Mouse (Mus musculus) kidney, postnatal 0 days (tissue): ENCODE results near the gene E330021D16Rik. TPM values are rescaled to one million over a fixed set of nuclear protein-coding genes. Genes with fewer than 3 reads are reported as not detected.
A peak's percentile ranks its signal among the peaks of the same experiment; 100 is the strongest.

ENCODE experiments used
- ATAC-seq: fragments of 200-750 bp; cut with Nextera tagmentation; replicated peaks from 2 replicates; pipeline ENCODE4 v1.8.0; 2017; ENCODE audit warnings: low read depth, moderate number of reproducible peaks, moderate TSS enrichment, moderate library complexity; ENCODE audit not compliant: low FRiP score
- DNase-seq: peaks from one replicate; pipeline ENCODE4 v3.0.0-alpha.2; 2016; ENCODE audit warnings: low spot score
- H3K27ac ChIP-seq: fragments of 300-500 bp; sonication (generic); 2 replicates; pipeline ENCODE4 v1.5.1; 2014; ENCODE audit warnings: mild to moderate bottlenecking
- H3K27me3 ChIP-seq: fragments of 300-500 bp; sonication (generic); 2 replicates; pipeline ENCODE4 v1.6.1; 2014; ENCODE audit warnings: low read length, mixed read lengths; ENCODE audit not compliant: insufficient read depth
- H3K36me3 ChIP-seq: fragments of 300-500 bp; sonication (generic); 2 replicates; pipeline ENCODE4 v1.6.1; 2014; ENCODE audit warnings: low read length, mixed read lengths; ENCODE audit not compliant: insufficient read depth
- H3K4me1 ChIP-seq: fragments of 300-500 bp; sonication (generic); replicated peaks from 2 replicates; pipeline ENCODE4 v1.6.1; 2014; ENCODE audit warnings: antibody characterized with exemption, low read length, mixed read lengths; ENCODE audit not compliant: insufficient read depth
- H3K4me2 ChIP-seq: fragments of 300-500 bp; sonication (generic); 2 replicates; pipeline ENCODE4 v1.6.1; 2014; ENCODE audit warnings: mild to moderate bottlenecking, low read length, moderate library complexity, mixed read lengths
- H3K4me3 ChIP-seq: fragments of 300-500 bp; sonication (generic); replicated peaks from 2 replicates; pipeline ENCODE4 v1.5.1; 2014; ENCODE audit warnings: low read depth, low read length
- H3K9ac ChIP-seq: fragments of 300-500 bp; sonication (generic); 2 replicates; pipeline ENCODE4 v1.6.1; 2014; ENCODE audit warnings: low read depth, low read length
- H3K9me3 ChIP-seq: fragments of 300-500 bp; sonication (generic); replicated peaks from 2 replicates; pipeline ENCODE4 v1.6.1; 2016; ENCODE audit warnings: low read length, inconsistent platforms, mixed read lengths
- CTCF ChIP-seq: IDR thresholded peaks from 2 replicates; pipeline ENCODE4 v1.5.1; 2016; ENCODE audit warnings: antibody characterized with exemption, low read depth, mild to moderate bottlenecking, moderate library complexity
- WGBS: fragments of 180-500 bp; shearing (Covaris S2); extraction: QIAGEN DNeasy Blood & Tissue Kit; methylation state at CpG from one replicate; pipeline ENCODE4 v1.1.7; 2014; 5-methylcytosine and 5-hydroxymethylcytosine counted together
- polyA plus RNA-seq: library from polyadenylated mRNA; unstranded; fragments of >200 nt; fragmentation: Nextera tagmentation; extraction: Ambion mirVana; gene quantifications from 2 replicates; pipeline ENCODE4 v1.2.1, GENCODE M21; 2015

E330021D16Rik gene
- polyA plus RNA-seq, 1 experiment from 2014 or later: 4.2 TPM

DNA sequence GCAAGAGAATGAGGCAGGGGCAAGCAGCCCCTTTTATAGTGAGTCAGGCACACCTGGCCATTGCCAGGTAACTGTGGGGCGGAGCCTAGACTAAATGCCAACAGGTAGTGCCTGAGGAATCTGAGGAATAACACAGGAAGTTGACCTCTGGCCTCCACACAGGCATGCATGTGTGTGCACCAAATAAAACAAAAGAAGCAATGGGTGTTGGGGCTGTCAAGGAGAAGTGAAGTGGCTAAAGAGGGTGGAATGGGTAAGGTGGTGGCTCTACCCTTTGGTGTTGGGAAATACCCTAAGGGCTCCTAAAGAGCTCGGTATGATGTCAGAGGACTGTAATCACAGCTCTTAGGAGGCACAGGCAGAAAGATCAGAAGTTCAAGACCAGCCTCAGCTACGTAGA lies 32.2 kb downstream of the E330021D16Rik start:
- TF ChIP-seq CTCF: no peak
- Histone ChIP-seq H3K9me3 (no peaks in the 10 kb centered on the region), H3K36me3 (no peaks in the 10 kb centered on the region), H3K4me2 (no peak overlapping the region), H3K4me3 (no peak overlapping the region), H3K27ac (no peak overlapping the region), H3K9ac (no peak overlapping the region), H3K27me3 (no peaks in the 10 kb centered on the region), H3K4me1 (no peaks in the 10 kb centered on the region)
- ATAC-seq: no peak
- WGBS: 86% methylated on average over 3 of the region's 3 CpGs
- no peak for DNase-seq

DNA sequence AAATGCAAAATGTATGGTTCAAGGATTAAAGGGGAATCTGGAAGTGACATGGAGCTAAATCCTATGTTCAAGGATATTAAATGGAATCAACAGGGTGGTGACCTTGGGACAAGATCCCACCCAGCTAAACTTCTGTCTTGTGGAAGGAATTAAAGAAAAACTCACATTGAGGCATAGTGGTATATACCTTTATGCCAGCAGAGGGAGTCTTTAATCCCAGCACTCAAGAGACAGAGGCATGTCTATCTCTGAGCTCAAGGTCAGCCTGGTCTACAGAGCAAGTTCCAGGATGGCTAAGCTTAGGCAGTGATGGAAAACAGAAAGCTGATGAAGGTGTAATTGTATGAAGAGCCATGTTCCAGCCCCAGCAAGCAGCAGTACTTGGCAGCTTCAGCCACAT lies 39.3 kb downstream of the E330021D16Rik start:
- Histone ChIP-seq H3K4me1 (no peaks in the 10 kb centered on the region), H3K9me3 (no peaks in the 10 kb centered on the region), H3K36me3 (no peaks in the 10 kb centered on the region), H3K9ac (no peak overlapping the region), H3K27me3 (no peaks in the 10 kb centered on the region), H3K27ac (no peak overlapping the region), H3K4me3 (no peak overlapping the region), H3K4me2 (no peak overlapping the region)
- no peak for DNase-seq
- peak; percentile 17; the same call in 1 of the 2 replicates for TF ChIP-seq CTCF
- ATAC-seq: no peak

DNA sequence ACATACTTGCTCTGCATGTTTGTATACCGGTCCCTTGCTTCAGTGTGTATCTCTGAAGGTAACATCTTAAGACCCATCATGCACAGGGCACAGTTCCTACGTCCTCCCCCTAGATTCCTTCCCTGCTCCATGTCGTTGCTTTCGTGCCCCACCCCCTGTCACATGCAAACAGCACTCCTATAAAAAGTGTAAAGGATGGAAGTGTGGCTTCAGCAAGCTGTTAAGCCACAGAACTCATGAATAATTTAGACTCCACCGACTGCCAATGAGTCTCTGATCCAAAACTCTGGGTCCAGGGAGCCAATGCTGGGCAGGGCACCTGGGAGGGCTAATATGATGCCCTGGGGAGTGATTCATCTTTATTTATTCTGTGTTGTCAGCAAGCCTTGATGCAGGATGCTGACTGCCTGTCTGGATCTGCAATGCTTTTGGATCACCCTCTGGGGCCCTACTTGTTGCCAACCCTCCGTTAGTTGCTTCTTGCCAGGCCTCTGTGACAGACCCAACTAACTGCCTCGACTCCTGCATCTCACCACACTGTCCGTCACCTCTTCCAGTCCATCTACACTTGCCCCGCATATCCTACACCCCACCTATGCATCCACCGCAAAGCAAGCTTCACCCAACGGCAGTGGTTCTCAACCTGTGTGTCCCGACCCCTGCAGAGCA lies 50.8 kb downstream of the E330021D16Rik start:
- no peak for TF ChIP-seq CTCF
- no peak overlapping the region for H3K4me2 ChIP-seq
- no peaks in the 10 kb centered on the region for H3K27me3 ChIP-seq
- no peak overlapping the region for H3K4me3 ChIP-seq
- H3K4me1 ChIP-seq: no peaks in the 10 kb centered on the region
- 79% methylated on average over 12 of the region's 12 CpGs for WGBS
- no peak overlapping the region for H3K9ac ChIP-seq
- H3K27ac ChIP-seq: no peak overlapping the region
- ATAC-seq (no peak), DNase-seq (no peak)
- H3K9me3 ChIP-seq: no peaks in the 10 kb centered on the region
- no peaks in the 10 kb centered on the region for H3K36me3 ChIP-seq

DNA sequence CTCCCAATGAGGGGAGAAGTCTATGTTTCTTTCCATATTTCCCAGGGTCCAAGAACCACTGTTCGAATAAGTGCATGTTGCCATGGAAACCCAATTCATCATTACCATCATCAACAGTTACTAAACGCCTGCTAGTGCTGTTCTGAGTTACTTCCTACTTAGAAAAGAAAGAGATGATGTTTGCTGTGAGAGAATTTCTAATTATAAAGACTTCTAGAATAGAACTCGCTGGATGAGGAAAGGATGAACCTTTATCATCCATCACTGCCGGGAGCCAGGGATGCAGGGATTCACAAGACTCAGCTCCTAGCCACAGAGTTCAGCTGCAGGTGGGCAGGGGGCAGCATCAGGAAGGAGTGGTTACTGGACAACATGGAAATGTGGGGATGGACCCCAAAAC lies 51.4 kb downstream of the E330021D16Rik start:
- TF ChIP-seq CTCF: no peak
- Histone ChIP-seq H3K4me2 (no peak overlapping the region), H3K27ac (no peak overlapping the region), H3K4me1 (no peaks in the 10 kb centered on the region), H3K9ac (no peak overlapping the region), H3K27me3 (no peaks in the 10 kb centered on the region), H3K36me3 (no peaks in the 10 kb centered on the region), H3K9me3 (no peaks in the 10 kb centered on the region), H3K4me3 (no peak overlapping the region)
- WGBS: 81% methylated on average over 4 of the region's 4 CpGs
- DNase-seq (no peak), ATAC-seq (no peak)

DNA sequence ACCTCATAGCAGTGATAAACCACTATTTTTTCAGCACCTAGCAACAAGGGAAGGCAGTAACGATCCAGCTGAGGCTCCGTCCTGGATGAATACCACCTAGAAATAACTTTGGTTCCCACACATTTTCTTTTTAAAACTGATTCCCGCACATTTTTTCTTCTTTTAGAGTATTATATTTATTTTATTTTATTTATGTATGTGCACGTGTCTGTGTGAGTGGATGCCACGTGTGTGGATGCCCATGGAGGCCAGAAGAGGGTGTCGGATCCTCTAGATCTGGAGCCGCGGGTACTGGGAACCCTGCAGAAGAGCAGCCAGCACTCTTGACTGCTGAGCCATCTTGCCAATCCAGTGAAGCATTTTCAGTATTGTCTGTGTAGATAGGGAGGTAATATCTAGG lies 52.1 kb downstream of the E330021D16Rik start:
- TF ChIP-seq CTCF: no peak
- no peaks in the 10 kb centered on the region for H3K27me3 ChIP-seq
- 89% methylated on average over 8 of the region's 8 CpGs for WGBS

DNA sequence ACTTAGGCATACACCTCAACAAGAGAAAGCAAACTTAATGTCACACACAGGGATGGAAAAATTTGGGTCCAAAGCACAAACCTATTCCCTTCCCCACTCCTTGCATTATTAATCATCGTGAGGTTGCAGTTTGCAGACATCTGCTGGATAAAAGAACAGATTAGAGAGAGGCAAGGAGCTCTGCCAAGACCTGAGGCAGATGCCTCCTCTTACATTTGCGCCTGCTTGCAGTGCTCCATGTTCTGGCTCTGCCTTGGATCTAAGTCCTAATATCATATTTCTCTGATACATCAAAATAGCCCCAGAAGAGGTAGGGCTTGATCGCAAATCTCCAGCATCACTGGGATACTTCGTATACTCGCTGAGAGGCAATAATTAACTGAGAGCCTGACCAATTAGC lies 56.9 kb downstream of the E330021D16Rik start:
- no peak for DNase-seq
- Histone ChIP-seq H3K27ac (no peak overlapping the region), H3K27me3 (no peaks in the 10 kb centered on the region), H3K4me3 (no peak overlapping the region), H3K4me1 (no peaks in the 10 kb centered on the region), H3K9me3 (no peaks in the 10 kb centered on the region), H3K36me3 (no peaks in the 10 kb centered on the region), H3K4me2 (no peak overlapping the region), H3K9ac (no peak overlapping the region)
- no peak for ATAC-seq
- 57% methylated on average over 5 of the region's 5 CpGs for WGBS
- TF ChIP-seq CTCF: no peak

More for the DNA sequence above, 52.1 kb downstream of the E330021D16Rik start:
- H3K4me1 ChIP-seq: no peaks in the 10 kb centered on the region
- no peak overlapping the region for H3K9ac ChIP-seq
- no peak overlapping the region for H3K27ac ChIP-seq
- no peaks in the 10 kb centered on the region for H3K36me3 ChIP-seq
- H3K9me3 ChIP-seq: no peaks in the 10 kb centered on the region
- no peak for ATAC-seq
- no peak overlapping the region for H3K4me2 ChIP-seq
- no peak for DNase-seq
- no peak overlapping the region for H3K4me3 ChIP-seq
